Mouse (Mus musculus) G1E (cell line): ENCODE measurements around the gene Tti1.

Experiments
- CTCF ChIP-seq: IDR thresholded peaks from 2 replicates; pipeline ENCODE4 v1.5.1; 2012; ENCODE audit warnings: low read depth, low read length, inconsistent platforms, mixed read lengths
- GATA1 ChIP-seq: IDR thresholded peaks from 2 replicates; pipeline ENCODE4 v1.6.1; 2012; ENCODE audit warnings: borderline replicate concordance, low read length, inconsistent platforms, mixed read lengths
- GATA2 ChIP-seq: IDR thresholded peaks from 2 replicates; pipeline ENCODE4 v1.6.1; 2012; ENCODE audit warnings: low read depth, low read length, inconsistent platforms, borderline replicate concordance
- POLR2AphosphoS5 ChIP-seq: IDR thresholded peaks from 2 replicates; pipeline ENCODE4 v1.6.1; 2012; ENCODE audit warnings: low read depth, low read length, inconsistent platforms; ENCODE audit not compliant: insufficient replicate concordance
- TAL1 ChIP-seq: conservative IDR thresholded peaks from 2 replicates; pipeline ENCODE4 v1.6.1; 2012; ENCODE audit warnings: low read depth, low read length, inconsistent platforms, mixed read lengths

- no peak for TF ChIP-seq CTCF
- TF ChIP-seq TAL1, result no peak
- TF ChIP-seq GATA1, result no peak
- TF ChIP-seq GATA2, result no peak
- no peak for TF ChIP-seq POLR2AphosphoS5
These were observed 15.6 kb downstream of the Tti1 start for GRCm38 (mm10) chr2:158012608-158013007.
